Mouse (Mus musculus) midbrain, embryonic 16.5 days (tissue): ENCODE measurements around the gene Hnrnpul1. TPM values are rescaled to one million over a fixed set of nuclear protein-coding genes. Genes with fewer than 3 reads are reported as not detected.

Source experiments
- ATAC-seq: fragments of 200-750 bp; cut with Nextera tagmentation; 2 replicates; pipeline ENCODE4 v1.8.0; 2017; ENCODE audit warnings: moderate TSS enrichment
- H3K27ac ChIP-seq: fragments of 300-500 bp; sonication (generic); 2 replicates; pipeline ENCODE4 v1.5.1; 2014; ENCODE audit warnings: mild to moderate bottlenecking, low read length, mixed read lengths
- H3K27me3 ChIP-seq: fragments of 300-500 bp; sonication (generic); 2 replicates; pipeline ENCODE4 v1.6.1; 2014; ENCODE audit warnings: low read depth, low read length, mixed read lengths; ENCODE audit not compliant: control insufficient read depth, insufficient read depth
- H3K36me3 ChIP-seq: fragments of 300-500 bp; sonication (generic); 2 replicates; pipeline ENCODE4 v1.6.1; 2014; ENCODE audit warnings: mild to moderate bottlenecking, low read length, moderate library complexity, mixed read lengths; ENCODE audit not compliant: control insufficient read depth, insufficient read depth
- H3K4me1 ChIP-seq: fragments of 300-500 bp; sonication (generic); 2 replicates; pipeline ENCODE4 v1.6.1; 2014; ENCODE audit warnings: mild to moderate bottlenecking, low read length, mixed read lengths; ENCODE audit not compliant: control insufficient read depth, insufficient read depth
- H3K4me2 ChIP-seq: fragments of 300-500 bp; sonication (generic); 2 replicates; pipeline ENCODE4 v1.6.1; 2014; ENCODE audit warnings: mild to moderate bottlenecking, low read length, mixed read lengths
- H3K4me3 ChIP-seq: fragments of 300-500 bp; sonication (generic); 2 replicates; pipeline ENCODE4 v1.5.1; 2014; ENCODE audit warnings: low read depth, mild to moderate bottlenecking, low read length, moderate library complexity, mixed read lengths
- H3K9ac ChIP-seq: fragments of 300-500 bp; sonication (generic); 2 replicates; pipeline ENCODE4 v1.6.1; 2014; ENCODE audit warnings: low read depth, low read length, mixed read lengths
- H3K9me3 ChIP-seq: fragments of 300-500 bp; sonication (generic); replicated peaks from 2 replicates; pipeline ENCODE4 v1.6.1; 2014; ENCODE audit warnings: mild to moderate bottlenecking, low read length, mixed read lengths; ENCODE audit not compliant: control insufficient read depth, poor library complexity, severe bottlenecking
- WGBS: fragments of 180-500 bp; shearing (Covaris S2); extraction: QIAGEN DNeasy Blood & Tissue Kit; methylation state at CpG from one replicate; pipeline ENCODE4 v1.1.7; 2014; 5-methylcytosine and 5-hydroxymethylcytosine counted together
- polyA plus RNA-seq: library from polyadenylated mRNA; unstranded; fragments of >200 nt; fragmentation: Nextera tagmentation; extraction: Ambion mirVana; gene quantifications from 2 replicates; pipeline ENCODE4 v1.2.1, GENCODE M21; 2015

Gene Hnrnpul1
- polyA plus RNA-seq, 1 experiment from 2014 or later: 38.3 TPM

- no peak overlapping the region for H3K4me3 ChIP-seq
- no peaks in the 10 kb centered on the region for H3K9me3 ChIP-seq
- no peak for ATAC-seq
- 79% methylated on average over 8 of the region's 8 CpGs for WGBS
- H3K27ac ChIP-seq: no peak overlapping the region
- H3K36me3 ChIP-seq: no peaks in the 10 kb centered on the region
- no peak overlapping the region for H3K9ac ChIP-seq
- H3K4me1 ChIP-seq: peaks cover 9% of the 10 kb centered on the region
- no peaks in the 10 kb centered on the region for H3K27me3 ChIP-seq
- no peak overlapping the region for H3K4me2 ChIP-seq
Measured at GRCm38 (mm10) chr7:25790615-25791014, 36.1 kb upstream of the Hnrnpul1 start.

GRCm38 (mm10) chr7:25789129-25789440 lies 34.5 kb upstream of the Hnrnpul1 start:
- 25% methylated on average over 3 of the region's 3 CpGs for WGBS
- Histone ChIP-seq H3K4me1 (peaks cover 9% of the 10 kb centered on the region), H3K4me2 (peak overlapping the region; percentile 56), H3K27ac (no peak overlapping the region), H3K9me3 (no peaks in the 10 kb centered on the region), H3K4me3 (no peak overlapping the region), H3K9ac (no peak overlapping the region), H3K36me3 (no peaks in the 10 kb centered on the region), H3K27me3 (no peaks in the 10 kb centered on the region)
- ATAC-seq: no peak

- H3K4me2 ChIP-seq: peak within 1 kb of the TSS; percentile 56
- peak; percentile 84 for ATAC-seq
Measured at GRCm38 (mm10) chr7:25788220-25789128, 33.9 kb upstream of the Hnrnpul1 start, which contains the start of gene Axl. Gene Axl, minus strand, starts transcription at chr7:25788705.

GRCm38 (mm10) chr7:25787456-25788219 lies 33.1 kb upstream of the Hnrnpul1 start:
- Histone ChIP-seq H3K4me2 (peak overlapping the region; percentile 56), H3K4me3 (peak overlapping the region; percentile 35), H3K36me3 (no peaks in the 10 kb centered on the region), H3K9me3 (no peaks in the 10 kb centered on the region), H3K9ac (no peak overlapping the region), H3K27me3 (no peaks in the 10 kb centered on the region), H3K4me1 (peaks cover 9% of the 10 kb centered on the region), H3K27ac (no peak overlapping the region)
- ATAC-seq: no peak
- WGBS: 24% methylated on average over 9 of the region's 9 CpGs

More at GRCm38 (mm10) chr7:25788220-25789128, 33.9 kb upstream of the Hnrnpul1 start, which contains the start of gene Axl:
- Histone ChIP-seq H3K9ac (peak within 1 kb of the TSS; percentile 59), H3K9me3 (no peaks in the 10 kb centered on the region), H3K27me3 (no peaks in the 10 kb centered on the region), H3K27ac (no peak within 1 kb of the TSS; the same call in 1 of the 2 replicates), H3K4me1 (peaks cover 9% of the 10 kb centered on the region), H3K4me3 (peak within 1 kb of the TSS; percentile 35), H3K36me3 (no peaks in the 10 kb centered on the region)
- under 1% methylated on average over 19 of the region's 30 CpGs for WGBS

DNA sequence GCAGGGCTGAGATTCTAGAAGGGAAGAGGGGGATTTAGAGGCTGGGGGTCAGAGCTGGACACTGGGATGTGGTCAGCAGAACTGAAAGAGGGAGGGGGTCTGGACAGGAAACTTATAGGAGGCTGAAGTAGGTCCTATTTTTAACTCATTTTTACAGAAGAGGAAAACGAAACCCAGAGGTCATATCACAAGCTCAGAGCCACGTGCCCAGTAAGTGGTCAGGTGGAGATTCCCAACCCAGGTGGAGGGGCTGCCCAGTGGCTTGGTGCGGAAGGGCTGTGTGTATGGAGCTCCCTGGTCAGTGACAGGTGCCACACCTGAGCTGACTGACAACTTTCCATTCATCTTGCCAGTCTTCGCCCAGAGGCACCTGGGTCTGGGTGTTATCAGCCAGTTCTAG lies 32.4 kb upstream of the Hnrnpul1 start:
- no peaks in the 10 kb centered on the region for H3K9me3 ChIP-seq
- 84% methylated on average over 4 of the region's 4 CpGs for WGBS
- no peak overlapping the region for H3K4me3 ChIP-seq
- H3K27me3 ChIP-seq: no peaks in the 10 kb centered on the region
- no peak overlapping the region for H3K4me2 ChIP-seq
- ATAC-seq: no peak
- no peak overlapping the region for H3K9ac ChIP-seq
- no peak overlapping the region for H3K27ac ChIP-seq
- no peaks in the 10 kb centered on the region for H3K36me3 ChIP-seq
- peaks cover 10% of the 10 kb centered on the region for H3K4me1 ChIP-seq

DNA sequence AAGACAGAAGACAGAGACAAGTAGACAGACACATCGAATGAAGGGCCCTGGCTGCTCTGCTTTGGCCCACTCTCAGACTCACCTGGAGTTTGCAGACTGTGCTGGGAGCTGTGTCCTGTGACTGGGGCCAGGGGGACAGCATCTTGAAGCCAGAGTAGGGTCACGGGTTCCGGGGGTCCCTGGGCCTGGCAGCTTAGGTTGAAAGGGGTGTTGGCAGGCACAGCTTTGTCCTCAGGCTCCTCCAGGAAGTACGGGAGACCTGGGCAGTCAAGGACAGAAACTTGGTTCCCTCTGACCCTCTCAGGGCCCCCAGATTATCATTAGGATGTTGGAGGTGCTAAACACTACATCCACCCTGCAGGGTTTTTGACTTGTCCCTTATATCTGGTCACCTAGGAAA lies 31.2 kb upstream of the Hnrnpul1 start:
- H3K4me1 ChIP-seq: peaks cover 16% of the 10 kb centered on the region
- ATAC-seq: no peak
- no peak overlapping the region for H3K4me3 ChIP-seq
- H3K27ac ChIP-seq: no peak overlapping the region
- H3K36me3 ChIP-seq: no peaks in the 10 kb centered on the region
- 80% methylated on average over 4 of the region's 4 CpGs for WGBS
- H3K9me3 ChIP-seq: no peaks in the 10 kb centered on the region
- no peaks in the 10 kb centered on the region for H3K27me3 ChIP-seq
- H3K9ac ChIP-seq: no peak overlapping the region
- no peak overlapping the region for H3K4me2 ChIP-seq

GRCm38 (mm10) chr7:25784808-25785207 lies 30.3 kb upstream of the Hnrnpul1 start:
- Histone ChIP-seq H3K9ac (no peak overlapping the region), H3K4me1 (peaks cover 16% of the 10 kb centered on the region), H3K9me3 (no peaks in the 10 kb centered on the region), H3K27me3 (no peaks in the 10 kb centered on the region), H3K36me3 (no peaks in the 10 kb centered on the region), H3K4me3 (no peak overlapping the region), H3K4me2 (no peak overlapping the region), H3K27ac (no peak overlapping the region)
- ATAC-seq: no peak
- 30% methylated on average over 1 of the region's 1 CpGs for WGBS

DNA sequence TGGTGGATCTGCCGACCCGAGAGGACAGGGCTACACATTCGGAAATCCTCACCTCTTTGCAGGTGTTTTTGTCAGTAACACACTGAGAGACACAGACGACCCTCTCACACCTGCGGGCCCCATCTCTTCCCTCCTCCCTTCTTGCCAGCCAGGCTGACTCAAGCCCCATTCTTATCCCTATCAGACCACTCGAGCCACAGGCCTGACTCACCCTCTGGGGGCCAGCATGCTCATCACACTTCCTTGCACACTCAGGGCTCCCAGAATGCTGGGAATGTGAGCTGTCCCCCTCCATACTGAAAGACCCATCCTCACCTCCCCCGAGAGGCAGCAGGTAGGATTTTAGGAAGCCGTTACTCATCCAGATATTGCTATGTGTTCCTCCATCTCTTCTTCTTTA lies 29.2 kb upstream of the Hnrnpul1 start:
- H3K9me3 ChIP-seq: no peaks in the 10 kb centered on the region

GRCm38 (mm10) chr7:25782744-25783143 lies 28.2 kb upstream of the Hnrnpul1 start:
- H3K27me3 ChIP-seq: no peaks in the 10 kb centered on the region
- no peak for ATAC-seq
- WGBS: 88% methylated on average over 6 of the region's 6 CpGs
- peaks cover 7% of the 10 kb centered on the region for H3K4me1 ChIP-seq
- no peak overlapping the region for H3K4me2 ChIP-seq
- no peak overlapping the region for H3K27ac ChIP-seq
- H3K36me3 ChIP-seq: no peaks in the 10 kb centered on the region
- H3K4me3 ChIP-seq: no peak overlapping the region
- H3K9me3 ChIP-seq: no peaks in the 10 kb centered on the region
- no peak overlapping the region for H3K9ac ChIP-seq

More for the DNA sequence above, 29.2 kb upstream of the Hnrnpul1 start:
- Histone ChIP-seq H3K36me3 (no peaks in the 10 kb centered on the region), H3K27me3 (no peaks in the 10 kb centered on the region), H3K4me3 (no peak overlapping the region), H3K27ac (no peak overlapping the region), H3K4me1 (peaks cover 16% of the 10 kb centered on the region), H3K4me2 (no peak overlapping the region), H3K9ac (no peak overlapping the region)
- 81% methylated on average over 8 of the region's 8 CpGs for WGBS
- no peak for ATAC-seq
